Mouse (Mus musculus) limb, embryonic 10.5 days (tissue): ENCODE measurements around the gene Ocln. TPM values are rescaled to one million over a fixed set of nuclear protein-coding genes. Genes with fewer than 3 reads are reported as not detected.

Experiments used
- DNase-seq: peaks from one replicate; pipeline ENCODE4 v3.0.0-alpha.2; 2017; ENCODE audit warnings: low spot score
- H3K27ac ChIP-seq: fragments of 300-500 bp; sonication (generic); 2 replicates; pipeline ENCODE4 v1.5.1; 2016; ENCODE audit warnings: mild to moderate bottlenecking
- H3K27me3 ChIP-seq: fragments of 300-500 bp; sonication (generic); 2 replicates; pipeline ENCODE4 v1.6.1; 2016; ENCODE audit warnings: low read depth, mild to moderate bottlenecking; ENCODE audit not compliant: poor library complexity, severe bottlenecking
- H3K36me3 ChIP-seq: fragments of 300-500 bp; sonication (generic); 2 replicates; pipeline ENCODE4 v1.6.1; 2016; ENCODE audit warnings: mild to moderate bottlenecking, moderate library complexity
- H3K4me1 ChIP-seq: fragments of 300-500 bp; sonication (generic); 2 replicates; pipeline ENCODE4 v1.6.1; 2016
- H3K4me3 ChIP-seq: fragments of 300-500 bp; sonication (generic); 2 replicates; pipeline ENCODE4 v1.5.1; 2016; ENCODE audit warnings: mild to moderate bottlenecking, moderate library complexity
- H3K9me3 ChIP-seq: fragments of 300-500 bp; sonication (generic); replicated peaks from 2 replicates; pipeline ENCODE4 v1.6.1; 2016; ENCODE audit warnings: mild to moderate bottlenecking
- WGBS: fragments of 180-500 bp; shearing (Covaris S2); methylation state at CpG from one replicate; pipeline ENCODE4 v1.1.7; 2016; 5-methylcytosine and 5-hydroxymethylcytosine counted together
- polyA plus RNA-seq: library from polyadenylated mRNA; unstranded; fragments of >200 nt; fragmentation: Nextera tagmentation; extraction: Ambion mirVana; gene quantifications from 2 replicates; pipeline ENCODE4 v1.2.1, GENCODE M21; 2016

The Ocln gene
- polyA plus RNA-seq, 1 experiment from 2014 or later: 1.8 TPM

GRCm38 (mm10) chr13:100570713-100571112 lies 18.2 kb upstream of the Ocln start:
- no peaks in the 10 kb centered on the region for H3K9me3 ChIP-seq
- H3K27me3 ChIP-seq: no peaks in the 10 kb centered on the region
- no peak overlapping the region for H3K4me3 ChIP-seq
- H3K27ac ChIP-seq: no peak overlapping the region
- H3K36me3 ChIP-seq: no peaks in the 10 kb centered on the region
- no peaks in the 10 kb centered on the region for H3K4me1 ChIP-seq
- DNase-seq: no peak
- 66% methylated on average over 2 of the region's 2 CpGs for WGBS

GRCm38 (mm10) chr13:100568359-100568758 lies 15.8 kb upstream of the Ocln start:
- DNase-seq: no peak
- no peaks in the 10 kb centered on the region for H3K9me3 ChIP-seq
- 97% methylated on average over 1 of the region's 1 CpGs for WGBS
- H3K4me1 ChIP-seq: no peaks in the 10 kb centered on the region
- no peaks in the 10 kb centered on the region for H3K36me3 ChIP-seq
- H3K27me3 ChIP-seq: no peaks in the 10 kb centered on the region
- no peak overlapping the region for H3K4me3 ChIP-seq
- H3K27ac ChIP-seq: no peak overlapping the region

DNA sequence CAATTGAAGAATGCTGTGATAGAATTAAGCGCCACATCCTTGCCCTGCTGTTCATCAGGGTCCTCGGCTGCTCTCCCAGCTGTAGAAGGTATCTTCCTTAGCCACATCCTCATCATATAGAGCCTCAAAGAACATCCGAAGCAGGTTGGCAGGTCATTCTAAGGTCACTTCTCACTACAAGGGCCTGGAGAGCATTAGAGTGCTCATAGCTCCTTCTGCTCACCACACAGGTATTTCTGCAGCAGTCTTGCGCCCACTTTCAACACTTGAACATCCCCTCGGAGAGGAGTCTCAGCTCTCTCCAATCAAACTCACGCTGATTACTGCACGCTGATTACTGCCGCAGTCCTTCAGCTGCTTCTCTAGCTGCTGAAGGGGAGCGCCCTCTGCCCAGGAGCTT lies 6.9 kb upstream of the Ocln start:
- H3K4me1 ChIP-seq: peaks cover 12% of the 10 kb centered on the region
- no peak overlapping the region for H3K27ac ChIP-seq
- 82% methylated on average over 9 of the region's 9 CpGs for WGBS
- no peaks in the 10 kb centered on the region for H3K36me3 ChIP-seq
- peaks cover 14% of the 10 kb centered on the region for H3K27me3 ChIP-seq
- no peak for DNase-seq
- no peak overlapping the region for H3K4me3 ChIP-seq
- H3K9me3 ChIP-seq: no peaks in the 10 kb centered on the region

- no peak overlapping the region for H3K27ac ChIP-seq
- H3K27me3 ChIP-seq: peaks cover 38% of the 10 kb centered on the region
- no peak for DNase-seq
- WGBS: 47% methylated on average over 4 of the region's 4 CpGs
- H3K36me3 ChIP-seq: no peaks in the 10 kb centered on the region
- H3K4me1 ChIP-seq: peaks cover 24% of the 10 kb centered on the region
- no peak overlapping the region for H3K4me3 ChIP-seq
- H3K9me3 ChIP-seq: no peaks in the 10 kb centered on the region
These were observed 4.5 kb upstream of the Ocln start for GRCm38 (mm10) chr13:100557011-100557410.

DNA sequence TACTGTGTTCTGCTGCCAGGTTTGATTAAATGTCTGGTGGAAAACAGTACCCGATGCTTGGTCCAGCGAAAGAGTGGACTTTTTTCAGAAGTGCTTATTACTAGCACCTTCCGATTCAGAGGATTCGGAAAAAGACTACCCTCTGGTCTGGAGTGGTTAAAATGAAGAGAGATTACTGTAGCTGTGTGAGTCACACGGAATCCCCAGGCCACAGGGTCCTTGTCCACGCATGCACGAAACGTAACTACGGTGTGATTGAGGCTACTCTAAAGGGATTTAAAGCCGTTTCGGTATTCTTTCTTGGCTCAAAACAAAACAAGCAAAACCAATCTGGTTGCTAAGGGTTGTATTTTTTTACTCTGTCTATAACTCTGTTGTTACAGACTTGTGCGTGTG lies 522 bp upstream of the Ocln start:
- no peak for DNase-seq
- Histone ChIP-seq H3K27ac (no peak overlapping the region), H3K4me1 (peaks cover 33% of the 10 kb centered on the region), H3K27me3 (peaks cover 74% of the 10 kb centered on the region), H3K36me3 (no peaks in the 10 kb centered on the region), H3K9me3 (no peaks in the 10 kb centered on the region), H3K4me3 (peak overlapping the region; percentile 66)
- 6% methylated on average over 12 of the region's 12 CpGs for WGBS

DNA sequence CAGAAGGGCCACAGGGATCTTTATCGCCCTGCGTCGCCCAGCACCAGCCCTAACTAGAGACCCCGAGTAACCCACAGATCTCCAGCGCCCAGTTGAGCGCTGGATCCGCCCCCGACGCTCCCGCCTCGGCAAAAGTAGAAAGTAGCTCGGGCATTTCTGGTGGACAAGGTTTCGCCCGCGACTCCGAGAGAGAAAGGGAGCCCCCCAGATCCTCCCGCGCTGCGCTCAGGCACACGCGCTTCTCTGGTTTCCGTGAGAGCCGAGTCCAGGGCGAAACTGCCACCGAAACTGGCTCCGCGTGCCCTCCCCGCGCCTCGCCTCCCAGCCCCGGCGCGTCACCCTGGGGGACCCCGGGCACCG lies 529 bp downstream of the Ocln start:
- Histone ChIP-seq H3K9me3 (no peaks in the 10 kb centered on the region), H3K27me3 (peaks cover 74% of the 10 kb centered on the region), H3K4me3 (peak overlapping the region; percentile 66), H3K4me1 (peaks cover 23% of the 10 kb centered on the region), H3K27ac (no peak overlapping the region), H3K36me3 (no peaks in the 10 kb centered on the region)
- DNase-seq: peak; percentile 62
- WGBS: under 1% methylated on average over 35 of the region's 35 CpGs

GRCm38 (mm10) chr13:100551371-100552008 lies 1.0 kb downstream of the Ocln start:
- Histone ChIP-seq H3K36me3 (no peaks in the 10 kb centered on the region), H3K4me1 (peaks cover 21% of the 10 kb centered on the region), H3K4me3 (peak overlapping the region; percentile 66), H3K27ac (no peak overlapping the region), H3K27me3 (peaks cover 74% of the 10 kb centered on the region), H3K9me3 (no peaks in the 10 kb centered on the region)
- DNase-seq: peak; percentile 57
- WGBS: under 1% methylated on average over 41 of the region's 41 CpGs

GRCm38 (mm10) chr13:100547269-100547668 lies 5.2 kb downstream of the Ocln start:
- no peak overlapping the region for H3K27ac ChIP-seq
- peaks cover 11% of the 10 kb centered on the region for H3K4me1 ChIP-seq
- peaks cover 38% of the 10 kb centered on the region for H3K27me3 ChIP-seq
- 90% methylated on average over 5 of the region's 5 CpGs for WGBS
- H3K36me3 ChIP-seq: no peaks in the 10 kb centered on the region
- DNase-seq: no peak
- H3K9me3 ChIP-seq: no peaks in the 10 kb centered on the region
- H3K4me3 ChIP-seq: no peak overlapping the region

DNA sequence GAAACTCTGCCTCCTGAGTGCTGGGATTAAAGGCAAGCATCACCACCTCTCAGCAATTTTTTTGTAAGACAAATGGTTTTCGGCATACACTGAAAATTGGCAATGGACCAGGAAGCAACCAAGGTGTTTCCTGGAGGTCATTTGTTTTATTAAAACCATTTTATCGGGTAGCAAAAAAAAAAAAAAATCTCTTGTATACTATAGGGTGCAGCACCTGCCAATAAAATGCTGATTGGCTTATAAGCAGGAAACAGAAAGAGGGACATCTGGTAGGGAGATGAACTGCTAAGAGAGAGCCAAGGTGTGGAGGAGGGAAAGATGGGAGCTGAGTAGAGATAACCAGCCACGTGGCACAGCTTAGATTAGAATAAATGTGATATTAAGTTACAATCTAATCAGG lies 7.0 kb downstream of the Ocln start:
- Histone ChIP-seq H3K36me3 (no peaks in the 10 kb centered on the region), H3K9me3 (no peaks in the 10 kb centered on the region), H3K27ac (no peak overlapping the region), H3K4me3 (no peak overlapping the region), H3K27me3 (peaks cover 21% of the 10 kb centered on the region), H3K4me1 (no peaks in the 10 kb centered on the region)
- DNase-seq: no peak
- 88% methylated on average over 3 of the region's 3 CpGs for WGBS

- no peaks in the 10 kb centered on the region for H3K4me1 ChIP-seq
- WGBS: 74% methylated on average over 4 of the region's 4 CpGs
- H3K27me3 ChIP-seq: peaks cover 8% of the 10 kb centered on the region; the same call in 1 of the 2 replicates
- no peaks in the 10 kb centered on the region for H3K36me3 ChIP-seq
- no peak for DNase-seq
- H3K27ac ChIP-seq: no peak overlapping the region
- H3K9me3 ChIP-seq: no peaks in the 10 kb centered on the region
- no peak overlapping the region for H3K4me3 ChIP-seq
These were observed 8.3 kb downstream of the Ocln start for GRCm38 (mm10) chr13:100544220-100544662.

DNA sequence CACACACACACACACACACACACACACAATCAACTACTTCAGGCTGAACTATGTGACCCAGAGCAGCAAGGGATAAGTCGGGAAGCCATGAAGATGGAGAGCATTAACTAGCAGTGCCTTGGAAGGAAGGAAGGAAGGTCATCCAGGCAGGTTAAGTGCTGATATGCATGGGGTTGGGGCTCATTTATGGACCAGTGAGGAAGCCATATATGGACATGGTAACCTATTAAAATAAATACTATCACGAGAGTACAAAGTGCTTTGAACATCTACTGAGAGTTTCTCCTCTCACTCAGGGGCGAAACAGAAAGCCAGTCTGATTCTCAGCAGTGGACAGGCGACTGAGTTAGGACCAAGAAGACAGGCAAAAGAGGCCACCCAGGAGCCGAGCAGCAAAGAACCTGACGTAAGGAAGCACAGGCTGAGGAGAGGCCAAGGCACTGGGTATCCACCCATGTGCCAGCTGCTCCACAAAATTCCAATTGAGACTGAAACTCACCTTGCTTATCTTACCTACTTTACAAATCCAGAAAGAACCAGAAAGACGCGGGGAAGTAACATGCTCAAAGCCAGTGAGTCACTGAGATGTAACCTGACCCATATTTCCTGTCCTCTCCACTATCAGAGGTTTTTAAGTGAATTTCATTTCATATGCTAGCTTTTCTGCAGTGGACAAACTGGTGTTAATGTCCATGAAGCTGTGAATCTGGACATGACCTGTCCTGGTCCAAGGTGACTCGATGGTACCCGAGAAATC lies 9.3 kb downstream of the Ocln start:
- WGBS: 80% methylated on average over 10 of the region's 10 CpGs
- H3K27ac ChIP-seq: no peak overlapping the region

GRCm38 (mm10) chr13:100536149-100536548 lies 16.4 kb downstream of the Ocln start:
- Histone ChIP-seq H3K4me3 (no peak overlapping the region), H3K36me3 (no peaks in the 10 kb centered on the region), H3K27ac (no peak overlapping the region), H3K9me3 (no peaks in the 10 kb centered on the region), H3K4me1 (no peaks in the 10 kb centered on the region), H3K27me3 (no peaks in the 10 kb centered on the region)
- DNase-seq: no peak
- WGBS: 88% methylated on average over 3 of the region's 3 CpGs

More for the DNA sequence above, 9.3 kb downstream of the Ocln start:
- Histone ChIP-seq H3K36me3 (no peaks in the 10 kb centered on the region), H3K4me1 (no peaks in the 10 kb centered on the region), H3K9me3 (no peaks in the 10 kb centered on the region), H3K4me3 (no peak overlapping the region), H3K27me3 (no peaks in the 10 kb centered on the region)
- no peak for DNase-seq

GRCm38 (mm10) chr13:100532788-100533365 lies 19.6 kb downstream of the Ocln start:
- Histone ChIP-seq H3K9me3 (no peaks in the 10 kb centered on the region), H3K4me3 (no peak overlapping the region), H3K27ac (no peak overlapping the region), H3K36me3 (no peaks in the 10 kb centered on the region), H3K4me1 (no peaks in the 10 kb centered on the region), H3K27me3 (no peaks in the 10 kb centered on the region)
- DNase-seq: no peak
- 62% methylated on average over 6 of the region's 6 CpGs for whole genome bisulfite sequencing
